Mouse (Mus musculus): ENCODE measurements around the gene Rnf157. TPM values are rescaled to one million over a fixed set of nuclear protein-coding genes. Genes with fewer than 3 reads are reported as not detected.
A peak's percentile ranks its signal among the peaks of the same experiment; 100 is the strongest.

Gene Rnf157
- polyA plus RNA-seq, 1 experiment from 2014 or later = 16.8 TPM

GRCm38 (mm10) chr11:116406231-116406728 lies 6.6 kb downstream of the Rnf157 start:
- Histone ChIP-seq H3K4me3 (ENCODE audit: low read depth, low read length) (no peak overlapping the region), H3K9me3 (ENCODE audit: low read depth, low read length) (no peaks in the 10 kb centered on the region), H3K9ac (no peak overlapping the region), H3K36me3 (ENCODE audit: insufficient read depth) (peaks cover 15% of the 10 kb centered on the region; the same call in 1 of the 2 replicates), H3K27me3 (ENCODE audit: insufficient read depth, low read length) (no peaks in the 10 kb centered on the region), H3K27ac (ENCODE audit: low read depth) (no peak overlapping the region), H3K4me1 (ENCODE audit: insufficient read depth) (no peaks in the 10 kb centered on the region), H3K4me2 (no peak overlapping the region)
- 90% methylated on average over 16 of the region's 16 CpGs for WGBS
- no peak for ATAC-seq (ENCODE audit: insufficient read depth)
- DNase-seq = no peak
- TF ChIP-seq CTCF (IDR thresholded peaks at IDR 0.05; ENCODE audit: low read depth) = no peak

- no peaks in the 10 kb centered on the region for H3K4me1 ChIP-seq (ENCODE audit: insufficient read depth)
- H3K9ac ChIP-seq = no peak overlapping the region
- DNase-seq (no peak), ATAC-seq (ENCODE audit: insufficient read depth) (no peak)
- 89% methylated on average over 4 of the region's 4 CpGs for WGBS
- no peaks in the 10 kb centered on the region for H3K9me3 ChIP-seq (ENCODE audit: low read depth, low read length)
- H3K4me3 ChIP-seq (ENCODE audit: low read depth, low read length) = no peak overlapping the region
- no peak for TF ChIP-seq CTCF (IDR thresholded peaks at IDR 0.05; ENCODE audit: low read depth)
- peaks cover 15% of the 10 kb centered on the region; the same call in 1 of the 2 replicates for H3K36me3 ChIP-seq (ENCODE audit: insufficient read depth)
- no peak overlapping the region for H3K4me2 ChIP-seq
- no peak overlapping the region for H3K27ac ChIP-seq (ENCODE audit: low read depth)
- H3K27me3 ChIP-seq (ENCODE audit: insufficient read depth, low read length) = no peaks in the 10 kb centered on the region
Measured at GRCm38 (mm10) chr11:116405601-116406000, 7.2 kb downstream of the Rnf157 start.

- Histone ChIP-seq H3K27ac (ENCODE audit: low read depth) (peak overlapping the region; percentile 18; the same call in 1 of the 2 replicates), H3K4me2 (no peak overlapping the region), H3K9ac (no peak overlapping the region), H3K9me3 (ENCODE audit: low read depth, low read length) (no peaks in the 10 kb centered on the region), H3K4me1 (ENCODE audit: insufficient read depth) (no peaks in the 10 kb centered on the region), H3K36me3 (ENCODE audit: insufficient read depth) (peaks cover 10% of the 10 kb centered on the region; the same call in 1 of the 2 replicates), H3K4me3 (ENCODE audit: low read depth, low read length) (no peak overlapping the region), H3K27me3 (ENCODE audit: insufficient read depth, low read length) (no peaks in the 10 kb centered on the region)
- WGBS = 13% methylated on average over 4 of the region's 4 CpGs
- no peak for ATAC-seq (ENCODE audit: insufficient read depth)
- no peak for DNase-seq
- no peak for TF ChIP-seq CTCF (IDR thresholded peaks at IDR 0.05; ENCODE audit: low read depth)
Measured at GRCm38 (mm10) chr11:116400560-116400959, 12.3 kb downstream of the Rnf157 start.

GRCm38 (mm10) chr11:116398348-116398677 lies 14.5 kb downstream of the Rnf157 start:
- Histone ChIP-seq H3K9ac (no peak overlapping the region), H3K9me3 (ENCODE audit: low read depth, low read length) (no peaks in the 10 kb centered on the region), H3K4me3 (ENCODE audit: low read depth, low read length) (no peak overlapping the region), H3K4me2 (no peak overlapping the region), H3K27ac (ENCODE audit: low read depth) (no peak overlapping the region), H3K36me3 (ENCODE audit: insufficient read depth) (peaks cover 3% of the 10 kb centered on the region; the same call in 1 of the 2 replicates), H3K4me1 (ENCODE audit: insufficient read depth) (no peaks in the 10 kb centered on the region), H3K27me3 (ENCODE audit: insufficient read depth, low read length) (no peaks in the 10 kb centered on the region)
- ATAC-seq (ENCODE audit: insufficient read depth) (no peak), DNase-seq (no peak)
- no peak for TF ChIP-seq CTCF (IDR thresholded peaks at IDR 0.05; ENCODE audit: low read depth)
- WGBS = 76% methylated on average over 11 of the region's 11 CpGs

GRCm38 (mm10) chr11:116397517-116398347 lies 15.1 kb downstream of the Rnf157 start:
- no peak overlapping the region for H3K27ac ChIP-seq (ENCODE audit: low read depth)
- no peaks in the 10 kb centered on the region for H3K27me3 ChIP-seq (ENCODE audit: insufficient read depth, low read length)
- no peak for TF ChIP-seq CTCF (IDR thresholded peaks at IDR 0.05; ENCODE audit: low read depth)
- H3K36me3 ChIP-seq (ENCODE audit: insufficient read depth) = no peaks in the 10 kb centered on the region; the same call in 1 of the 2 replicates
- H3K4me2 ChIP-seq = no peak overlapping the region
- no peak for ATAC-seq (ENCODE audit: insufficient read depth)
- no peak overlapping the region for H3K9ac ChIP-seq
- 47% methylated on average over 8 of the region's 8 CpGs for WGBS
- no peaks in the 10 kb centered on the region for H3K4me1 ChIP-seq (ENCODE audit: insufficient read depth)
- no peaks in the 10 kb centered on the region for H3K9me3 ChIP-seq (ENCODE audit: low read depth, low read length)
- H3K4me3 ChIP-seq (ENCODE audit: low read depth, low read length) = no peak overlapping the region
- DNase-seq = peak; percentile 23

GRCm38 (mm10) chr11:116396934-116397330 lies 15.9 kb downstream of the Rnf157 start:
- DNase-seq = no peak
- 91% methylated on average over 3 of the region's 3 CpGs for WGBS

GRCm38 (mm10) chr11:116396276-116396933 lies 16.4 kb downstream of the Rnf157 start:
- DNase-seq (no peak), ATAC-seq (ENCODE audit: insufficient read depth) (no peak)
- no peaks in the 10 kb centered on the region; the same call in 1 of the 2 replicates for H3K36me3 ChIP-seq (ENCODE audit: insufficient read depth)
- H3K4me3 ChIP-seq (ENCODE audit: low read depth, low read length) = no peak overlapping the region
- H3K27ac ChIP-seq (ENCODE audit: low read depth) = no peak overlapping the region; the same call in 1 of the 2 replicates
- TF ChIP-seq CTCF (IDR thresholded peaks at IDR 0.05; ENCODE audit: low read depth) = no peak
- H3K27me3 ChIP-seq (ENCODE audit: insufficient read depth, low read length) = no peaks in the 10 kb centered on the region
- no peaks in the 10 kb centered on the region for H3K4me1 ChIP-seq (ENCODE audit: insufficient read depth)
- 74% methylated on average over 11 of the region's 11 CpGs for WGBS
- no peaks in the 10 kb centered on the region for H3K9me3 ChIP-seq (ENCODE audit: low read depth, low read length)
- H3K4me2 ChIP-seq = no peak overlapping the region
- H3K9ac ChIP-seq = no peak overlapping the region

More at GRCm38 (mm10) chr11:116396934-116397330, 15.9 kb downstream of the Rnf157 start:
- no peak for ATAC-seq (ENCODE audit: insufficient read depth)
- Histone ChIP-seq H3K9ac (no peak overlapping the region), H3K4me3 (ENCODE audit: low read depth, low read length) (no peak overlapping the region), H3K4me1 (ENCODE audit: insufficient read depth) (no peaks in the 10 kb centered on the region), H3K36me3 (ENCODE audit: insufficient read depth) (no peaks in the 10 kb centered on the region; the same call in 1 of the 2 replicates), H3K27me3 (ENCODE audit: insufficient read depth, low read length) (no peaks in the 10 kb centered on the region), H3K27ac (ENCODE audit: low read depth) (no peak overlapping the region), H3K4me2 (no peak overlapping the region), H3K9me3 (ENCODE audit: low read depth, low read length) (no peaks in the 10 kb centered on the region)
- no peak for TF ChIP-seq CTCF (IDR thresholded peaks at IDR 0.05; ENCODE audit: low read depth)

Data from lung, embryonic 14.5 days (tissue).